Mouse (Mus musculus): Measurements from ENCODE around the gene Card11. TPM values are rescaled to one million over a fixed set of nuclear protein-coding genes. Genes with fewer than 3 reads are reported as not detected.

Card11 gene
- polyA plus RNA-seq, 1 experiment from 2014 or later = 0.25 TPM

DNA sequence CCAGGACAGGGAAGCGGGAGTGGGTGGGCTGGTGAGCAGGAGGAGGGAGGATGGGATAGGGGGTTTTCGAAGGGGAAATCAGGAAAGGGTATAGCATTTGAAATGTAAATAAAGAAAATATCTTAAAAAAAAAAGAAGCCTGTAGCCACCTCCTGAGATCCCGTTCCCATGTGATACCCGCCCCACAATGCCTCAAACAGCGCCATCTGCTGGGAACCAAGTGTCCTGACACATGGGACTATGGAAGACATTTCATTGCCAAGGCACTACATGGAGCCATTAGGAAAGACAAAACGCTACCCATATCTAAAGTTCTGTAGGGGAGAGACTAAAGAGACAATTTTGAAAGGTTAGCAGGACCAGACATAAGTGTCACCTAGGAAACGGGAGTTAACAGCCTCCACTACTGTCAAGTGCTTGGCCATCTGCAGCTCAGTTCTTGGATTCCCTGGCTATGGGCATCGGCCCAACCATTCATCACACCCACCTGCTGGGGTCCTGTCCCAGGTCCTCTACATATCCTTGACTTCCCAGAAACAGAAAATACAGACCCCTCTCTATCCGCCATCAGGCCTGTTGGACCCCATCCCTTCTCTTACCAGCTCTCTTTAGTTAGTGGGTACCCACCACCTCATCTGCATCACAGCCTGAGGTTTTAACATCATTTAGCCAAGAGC is 65.6 kb downstream of the Card11 start:
- 81% methylated on average over 9 of the region's 9 CpGs for WGBS
- H3K4me2 ChIP-seq (ENCODE audit: low read depth, low read length) = no peak overlapping the region
- H3K27ac ChIP-seq (replicated peaks; ENCODE audit: low read depth, low read length) = no peak overlapping the region
- no peak for DNase-seq (ENCODE audit: low spot score)
- ATAC-seq (replicated peaks; ENCODE audit: insufficient number of reproducible peaks, low FRiP score, low TSS enrichment, low read depth) = no peak
- H3K9ac ChIP-seq (replicated peaks; ENCODE audit: low read length) = no peak overlapping the region
- no peaks in the 10 kb centered on the region for H3K27me3 ChIP-seq (ENCODE audit: control insufficient read depth, insufficient read depth, low read length)
- no peak overlapping the region for H3K4me3 ChIP-seq (ENCODE audit: low read depth, low read length)
- H3K4me1 ChIP-seq (ENCODE audit: control insufficient read depth, insufficient read depth, low read length) = no peaks in the 10 kb centered on the region
- H3K9me3 ChIP-seq (replicated peaks; ENCODE audit: control insufficient read depth, low read length) = no peaks in the 10 kb centered on the region
- H3K36me3 ChIP-seq (replicated peaks; ENCODE audit: control insufficient read depth, insufficient read depth, low read depth, low read length) = no peaks in the 10 kb centered on the region

- no peaks in the 10 kb centered on the region for H3K4me1 ChIP-seq (ENCODE audit: control insufficient read depth, insufficient read depth, low read length)
- no peaks in the 10 kb centered on the region for H3K27me3 ChIP-seq (ENCODE audit: control insufficient read depth, insufficient read depth, low read length)
- no peak overlapping the region for H3K4me3 ChIP-seq (ENCODE audit: low read depth, low read length)
- no peak overlapping the region for H3K4me2 ChIP-seq (ENCODE audit: low read depth, low read length)
- DNase-seq (ENCODE audit: low spot score) (no peak), ATAC-seq (replicated peaks; ENCODE audit: insufficient number of reproducible peaks, low FRiP score, low TSS enrichment, low read depth) (no peak)
- WGBS = 64% methylated on average over 5 of the region's 5 CpGs
- H3K9ac ChIP-seq (replicated peaks; ENCODE audit: low read length) = no peak overlapping the region
- H3K9me3 ChIP-seq (replicated peaks; ENCODE audit: control insufficient read depth, low read length) = no peaks in the 10 kb centered on the region
- H3K27ac ChIP-seq (replicated peaks; ENCODE audit: low read depth, low read length) = no peak overlapping the region
- H3K36me3 ChIP-seq (replicated peaks; ENCODE audit: control insufficient read depth, insufficient read depth, low read depth, low read length) = no peaks in the 10 kb centered on the region
Measured at GRCm38 (mm10) chr5:140931523-140932229, 68.7 kb downstream of the Card11 start.

- Histone ChIP-seq H3K4me3 (ENCODE audit: low read depth, low read length) (no peak overlapping the region), H3K27ac (replicated peaks; ENCODE audit: low read depth, low read length) (no peak overlapping the region), H3K36me3 (replicated peaks; ENCODE audit: control insufficient read depth, insufficient read depth, low read depth, low read length) (no peaks in the 10 kb centered on the region), H3K9me3 (replicated peaks; ENCODE audit: control insufficient read depth, low read length) (no peaks in the 10 kb centered on the region; the same call in 1 of the 2 replicates), H3K9ac (replicated peaks; ENCODE audit: low read length) (no peak overlapping the region), H3K4me2 (ENCODE audit: low read depth, low read length) (no peak overlapping the region), H3K27me3 (ENCODE audit: control insufficient read depth, insufficient read depth, low read length) (no peaks in the 10 kb centered on the region), H3K4me1 (ENCODE audit: control insufficient read depth, insufficient read depth, low read length) (no peaks in the 10 kb centered on the region)
- no peak for DNase-seq (ENCODE audit: low spot score)
- 98% methylated on average over 1 of the region's 1 CpGs for WGBS
- ATAC-seq (replicated peaks; ENCODE audit: insufficient number of reproducible peaks, low FRiP score, low TSS enrichment, low read depth) = no peak
Measured at GRCm38 (mm10) chr5:140918519-140918918, 81.9 kb downstream of the Card11 start.

- no peaks in the 10 kb centered on the region; the same call in 1 of the 2 replicates for H3K9me3 ChIP-seq (replicated peaks; ENCODE audit: control insufficient read depth, low read length)
- H3K4me1 ChIP-seq (ENCODE audit: control insufficient read depth, insufficient read depth, low read length) = no peaks in the 10 kb centered on the region
- H3K9ac ChIP-seq (replicated peaks; ENCODE audit: low read length) = no peak overlapping the region
- H3K27ac ChIP-seq (replicated peaks; ENCODE audit: low read depth, low read length) = no peak overlapping the region
- DNase-seq (ENCODE audit: low spot score) = no peak
- ATAC-seq (replicated peaks; ENCODE audit: insufficient number of reproducible peaks, low FRiP score, low TSS enrichment, low read depth) = no peak
- no peak overlapping the region for H3K4me2 ChIP-seq (ENCODE audit: low read depth, low read length)
- H3K27me3 ChIP-seq (ENCODE audit: control insufficient read depth, insufficient read depth, low read length) = no peaks in the 10 kb centered on the region
- no peaks in the 10 kb centered on the region for H3K36me3 ChIP-seq (replicated peaks; ENCODE audit: control insufficient read depth, insufficient read depth, low read depth, low read length)
- 93% methylated on average over 1 of the region's 1 CpGs for WGBS
- H3K4me3 ChIP-seq (ENCODE audit: low read depth, low read length) = no peak overlapping the region
Measured at GRCm38 (mm10) chr5:140917807-140918206, 82.6 kb downstream of the Card11 start.

GRCm38 (mm10) chr5:140910841-140911240 is 89.5 kb downstream of the Card11 start:
- WGBS = 77% methylated on average over 5 of the region's 5 CpGs
- no peak overlapping the region for H3K4me2 ChIP-seq (ENCODE audit: low read depth, low read length)
- DNase-seq (ENCODE audit: low spot score) = no peak

DNA sequence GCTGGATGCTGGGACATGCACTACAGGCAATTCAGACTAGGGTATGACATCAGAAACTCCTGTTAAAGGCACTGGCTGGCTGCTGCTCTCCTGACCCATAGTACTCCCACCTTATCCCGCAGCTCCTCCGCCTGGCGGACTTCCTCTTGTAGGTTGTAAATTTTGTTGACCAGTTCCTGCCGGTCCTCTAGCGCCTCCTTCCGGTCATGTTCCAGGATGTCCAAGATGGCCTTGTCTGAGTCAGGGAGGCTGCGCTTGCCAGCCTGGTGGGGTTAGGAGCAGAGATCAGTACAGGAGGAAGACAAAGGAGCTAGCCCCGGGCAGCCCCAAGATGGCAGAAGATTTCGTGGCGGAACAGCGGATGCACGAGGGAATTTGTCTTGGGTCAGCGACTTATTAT is 99.5 kb downstream of the Card11 start:
- H3K9me3 ChIP-seq (replicated peaks; ENCODE audit: control insufficient read depth, low read length) = no peaks in the 10 kb centered on the region
- H3K27me3 ChIP-seq (ENCODE audit: control insufficient read depth, insufficient read depth, low read length) = no peaks in the 10 kb centered on the region
- H3K4me2 ChIP-seq (ENCODE audit: low read depth, low read length) = no peak overlapping the region
- no peaks in the 10 kb centered on the region for H3K36me3 ChIP-seq (replicated peaks; ENCODE audit: control insufficient read depth, insufficient read depth, low read depth, low read length)
- 86% methylated on average over 13 of the region's 13 CpGs for WGBS
- DNase-seq (ENCODE audit: low spot score) = no peak
- no peak overlapping the region for H3K27ac ChIP-seq (replicated peaks; ENCODE audit: low read depth, low read length)
- no peaks in the 10 kb centered on the region for H3K4me1 ChIP-seq (ENCODE audit: control insufficient read depth, insufficient read depth, low read length)
- H3K9ac ChIP-seq (replicated peaks; ENCODE audit: low read length) = no peak overlapping the region
- no peak overlapping the region for H3K4me3 ChIP-seq (ENCODE audit: low read depth, low read length)
- ATAC-seq (replicated peaks; ENCODE audit: insufficient number of reproducible peaks, low FRiP score, low TSS enrichment, low read depth) = no peak

More at GRCm38 (mm10) chr5:140910841-140911240, 89.5 kb downstream of the Card11 start:
- Histone ChIP-seq H3K4me1 (ENCODE audit: control insufficient read depth, insufficient read depth, low read length) (no peaks in the 10 kb centered on the region), H3K9me3 (replicated peaks; ENCODE audit: control insufficient read depth, low read length) (no peaks in the 10 kb centered on the region), H3K27ac (replicated peaks; ENCODE audit: low read depth, low read length) (no peak overlapping the region), H3K4me3 (ENCODE audit: low read depth, low read length) (no peak overlapping the region), H3K36me3 (replicated peaks; ENCODE audit: control insufficient read depth, insufficient read depth, low read depth, low read length) (no peaks in the 10 kb centered on the region), H3K9ac (replicated peaks; ENCODE audit: low read length) (no peak overlapping the region), H3K27me3 (ENCODE audit: control insufficient read depth, insufficient read depth, low read length) (no peaks in the 10 kb centered on the region)
- ATAC-seq (replicated peaks; ENCODE audit: insufficient number of reproducible peaks, low FRiP score, low TSS enrichment, low read depth) = no peak

- Histone ChIP-seq H3K9ac (replicated peaks; ENCODE audit: low read length) (no peak overlapping the region), H3K4me3 (ENCODE audit: low read depth, low read length) (no peak overlapping the region), H3K4me2 (ENCODE audit: low read depth, low read length) (no peak overlapping the region), H3K27me3 (ENCODE audit: control insufficient read depth, insufficient read depth, low read length) (no peaks in the 10 kb centered on the region), H3K9me3 (replicated peaks; ENCODE audit: control insufficient read depth, low read length) (no peaks in the 10 kb centered on the region), H3K27ac (replicated peaks; ENCODE audit: low read depth, low read length) (no peak overlapping the region), H3K4me1 (ENCODE audit: control insufficient read depth, insufficient read depth, low read length) (no peaks in the 10 kb centered on the region), H3K36me3 (replicated peaks; ENCODE audit: control insufficient read depth, insufficient read depth, low read depth, low read length) (no peaks in the 10 kb centered on the region)
- 47% methylated on average over 10 of the region's 10 CpGs for WGBS
- DNase-seq (ENCODE audit: low spot score) (no peak), ATAC-seq (replicated peaks; ENCODE audit: insufficient number of reproducible peaks, low FRiP score, low TSS enrichment, low read depth) (no peak)
Measured at GRCm38 (mm10) chr5:140891080-140891479, 109.3 kb downstream of the Card11 start.

DNA sequence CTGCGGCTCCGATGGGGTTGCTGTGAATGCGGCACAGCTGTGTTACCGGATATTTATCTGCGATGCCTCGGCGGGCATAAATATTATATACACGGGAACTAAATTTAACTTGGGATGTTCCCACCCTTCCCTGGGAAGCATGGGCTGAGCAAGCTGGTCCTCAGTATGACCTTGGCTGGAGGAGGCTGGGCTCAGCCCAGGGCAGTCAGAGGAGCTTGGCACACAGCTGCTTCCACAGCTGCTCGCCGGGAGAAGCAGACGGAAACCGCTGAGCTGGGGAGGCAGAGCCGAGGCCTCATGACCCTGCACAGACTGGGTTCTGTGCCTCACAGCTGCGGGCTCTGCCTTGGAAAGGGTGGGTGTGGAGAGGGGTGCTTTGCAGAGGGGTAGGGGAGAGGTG is 110.3 kb downstream of the Card11 start:
- no peaks in the 10 kb centered on the region for H3K36me3 ChIP-seq (replicated peaks; ENCODE audit: control insufficient read depth, insufficient read depth, low read depth, low read length)
- no peaks in the 10 kb centered on the region for H3K27me3 ChIP-seq (ENCODE audit: control insufficient read depth, insufficient read depth, low read length)
- no peak overlapping the region for H3K4me2 ChIP-seq (ENCODE audit: low read depth, low read length)
- no peaks in the 10 kb centered on the region for H3K9me3 ChIP-seq (replicated peaks; ENCODE audit: control insufficient read depth, low read length)
- H3K27ac ChIP-seq (replicated peaks; ENCODE audit: low read depth, low read length) = no peak overlapping the region
- no peak overlapping the region for H3K9ac ChIP-seq (replicated peaks; ENCODE audit: low read length)
- no peak overlapping the region for H3K4me3 ChIP-seq (ENCODE audit: low read depth, low read length)
- no peak for ATAC-seq (replicated peaks; ENCODE audit: insufficient number of reproducible peaks, low FRiP score, low TSS enrichment, low read depth)
- DNase-seq (ENCODE audit: low spot score) = no peak
- 65% methylated on average over 14 of the region's 14 CpGs for WGBS
- H3K4me1 ChIP-seq (ENCODE audit: control insufficient read depth, insufficient read depth, low read length) = no peaks in the 10 kb centered on the region
